Mouse (Mus musculus) myocyte (in vitro differentiated cells): Measurements from ENCODE around the gene Pank1.

Experiments
- POLR2A ChIP-seq: IDR thresholded peaks from one replicate; pipeline ENCODE4 v1.6.1; 2011; ENCODE audit warnings: low read depth, mild to moderate bottlenecking, control low read depth, moderate library complexity; ENCODE audit not compliant: insufficient read length
- POLR2AphosphoS2 ChIP-seq: IDR thresholded peaks from one replicate; pipeline ENCODE4 v1.6.1; 2011; ENCODE audit warnings: low read depth, control low read depth; ENCODE audit not compliant: insufficient read length
- REST ChIP-seq: IDR thresholded peaks from one replicate; pipeline ENCODE4 v1.6.1; 2011; ENCODE audit warnings: mild to moderate bottlenecking, control low read depth, moderate library complexity; ENCODE audit not compliant: insufficient read depth, insufficient read length

DNA sequence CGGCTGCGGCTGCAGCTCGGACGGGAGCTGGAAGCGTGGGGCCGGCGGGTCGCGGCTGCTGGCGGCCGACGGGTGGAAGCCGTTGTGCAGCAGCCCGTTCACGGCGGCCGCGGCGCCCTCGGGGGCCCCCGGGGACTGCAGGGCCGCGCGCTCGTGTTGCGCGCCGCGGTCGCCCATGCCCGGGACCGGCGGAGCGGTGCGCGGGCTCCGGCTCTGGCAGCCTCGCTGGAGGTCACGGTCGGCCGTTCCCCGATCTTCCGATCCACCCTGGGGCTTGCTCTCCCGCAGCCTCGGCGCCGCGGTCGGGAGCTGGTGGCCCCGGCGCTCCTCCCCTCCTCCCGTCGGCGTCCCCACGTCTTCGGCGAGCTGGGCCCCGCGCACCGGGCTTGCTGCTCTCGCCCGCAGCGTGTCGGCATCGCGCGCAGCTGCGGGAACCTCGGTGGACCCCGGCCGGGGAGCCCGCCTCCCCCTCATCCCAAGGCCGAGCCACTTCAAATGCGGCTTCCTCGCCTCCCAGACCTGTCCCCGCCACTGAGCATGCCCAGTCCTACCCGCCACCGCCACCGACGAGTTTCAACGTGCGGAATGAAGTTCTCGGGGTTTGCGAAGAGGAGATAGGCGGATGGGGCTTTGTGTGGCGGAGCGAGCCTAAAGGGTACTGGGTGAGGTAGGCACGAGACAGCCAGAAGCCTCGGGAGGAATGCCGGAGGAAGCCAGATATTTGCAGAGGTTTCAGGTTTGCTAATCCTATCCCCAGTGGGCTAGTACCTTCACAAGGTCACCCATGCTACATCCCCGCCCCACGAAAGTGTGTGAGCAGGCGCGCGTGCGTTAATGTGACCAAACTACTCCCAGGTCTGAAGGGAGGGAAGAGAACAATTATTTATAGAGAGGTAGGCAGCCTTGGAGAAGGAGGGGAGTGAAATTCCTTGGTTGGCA is at the start of gene Pank1:
- TF ChIP-seq POLR2A (peak; percentile 61), REST (no peak), POLR2AphosphoS2 (no peak)
